Mouse (Mus musculus) kidney, adult 2 months (tissue): Measurements from ENCODE around the gene Pgm1.

Experiments
- CTCF ChIP-seq: fragments of 200-500 bp; conservative IDR thresholded peaks from 2 replicates; pipeline ENCODE4 v1.5.1; 2011; ENCODE audit warnings: low read depth, mild to moderate bottlenecking, control low read depth, low read length, moderate library complexity, mixed read lengths; ENCODE audit not compliant: insufficient read depth, insufficient read length
- POLR2A ChIP-seq: fragments of 200-500 bp; IDR thresholded peaks from one replicate; pipeline ENCODE4 v1.6.1; 2011; ENCODE audit warnings: low read depth, low read length, control low read depth

DNA sequence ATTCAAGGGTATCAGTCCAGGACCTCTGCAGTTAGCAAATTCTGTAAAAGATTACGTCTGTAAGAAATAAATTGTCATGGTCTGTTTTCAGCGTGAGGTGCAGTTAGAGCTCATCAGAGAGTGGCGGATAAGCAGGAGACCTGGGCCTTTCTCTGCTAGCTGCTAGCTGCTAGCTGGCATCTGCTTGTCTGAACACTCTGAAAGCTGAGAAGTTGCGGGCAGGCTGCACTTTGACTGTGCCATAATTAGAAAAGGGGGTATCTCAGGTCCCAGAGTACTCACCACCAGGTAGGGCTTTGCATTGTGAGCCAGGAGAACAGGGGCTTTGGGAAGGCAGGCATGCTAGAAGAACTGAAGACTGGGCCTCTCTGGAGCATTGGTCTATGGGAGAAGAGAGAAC, 2.6 kb downstream of the Pgm1 start:
- TF ChIP-seq CTCF, result no peak
- TF ChIP-seq POLR2A, result no peak
